Mouse (Mus musculus) lung, adult 2 months (tissue): Measurements from ENCODE around the gene Gprc5b. TPM values are rescaled to one million over a fixed set of nuclear protein-coding genes. Genes with fewer than 3 reads are reported as not detected.

ENCODE experiments used
- DNase-seq: peaks from one replicate; pipeline ENCODE4 v3.0.0; 2022
- H3K4me1 ChIP-seq: fragments of 200-500 bp; 2 replicates; pipeline ENCODE4 v1.6.1; 2011; ENCODE audit warnings: low read length; ENCODE audit not compliant: control insufficient read depth, insufficient read depth
- H3K4me3 ChIP-seq: fragments of 200-500 bp; replicated peaks from 2 replicates; pipeline ENCODE3; 2011; ENCODE audit warnings: low read depth, mild to moderate bottlenecking, control low read depth, low read length; ENCODE audit errors: extremely low read depth
- CTCF ChIP-seq: fragments of 200-500 bp; IDR thresholded peaks from 2 replicates; pipeline ENCODE4 v1.5.1; 2011; ENCODE audit warnings: mild to moderate bottlenecking, low read length, control low read depth; ENCODE audit not compliant: insufficient read depth
- POLR2A ChIP-seq: fragments of 200-500 bp; IDR thresholded peaks from 2 replicates; pipeline ENCODE4 v1.6.1; 2011; ENCODE audit warnings: low read depth, mild to moderate bottlenecking, control low read depth, low read length, borderline replicate concordance; ENCODE audit errors: extremely low read depth
- WGBS: fragments of 180-500 bp; shearing (Covaris S2); methylation state at CpG from one replicate; pipeline ENCODE4 v1.1.7; 2018; 5-methylcytosine and 5-hydroxymethylcytosine counted together
- polyA plus RNA-seq: library from polyadenylated mRNA; depleted of rRNA; stranded (reverse); fragments of >200 nt; gene quantifications from 2 replicates; pipeline ENCODE4 v1.2.3, GENCODE M21; 2012; rRNA removed

The Gprc5b gene
- polyA plus RNA-seq, 1 experiment, result 31.3 TPM

DNA sequence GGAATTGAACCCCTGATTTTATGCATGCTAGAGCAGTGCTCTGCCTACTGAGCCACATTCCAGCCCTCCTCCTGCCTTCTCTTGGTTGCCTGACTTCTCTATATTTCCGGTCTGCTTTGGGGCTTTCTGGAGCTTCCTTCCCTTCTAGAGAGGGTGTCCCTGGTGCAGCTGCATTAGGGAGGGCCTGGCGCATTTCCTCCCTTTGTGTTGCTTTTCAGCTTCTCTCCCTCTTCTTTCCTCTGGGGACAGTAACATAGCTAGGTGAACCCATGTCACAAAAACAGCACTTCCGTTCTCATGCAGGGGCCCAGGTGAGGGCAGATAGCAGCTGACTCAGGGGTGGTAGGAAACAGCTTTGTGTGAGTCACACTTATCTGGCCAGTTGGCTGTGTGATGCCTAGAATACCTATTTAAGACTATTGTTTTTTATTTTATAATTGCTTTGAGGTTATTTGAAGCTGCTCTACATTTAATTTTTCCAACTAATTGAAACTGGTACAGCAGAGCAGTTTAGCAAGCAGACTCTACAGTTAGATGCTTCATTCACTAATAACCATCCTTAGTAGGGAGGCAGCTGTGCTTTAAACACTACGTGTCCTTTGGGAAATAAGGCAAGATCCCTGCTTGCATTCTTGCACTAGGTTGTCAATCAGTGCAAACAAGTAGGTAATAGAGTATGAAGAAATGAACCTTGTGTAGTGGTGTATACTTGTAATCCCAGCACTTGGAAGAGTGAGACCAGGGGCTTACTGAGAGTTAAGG, 72.4 kb downstream of the Gprc5b start:
- Histone ChIP-seq H3K4me3 (no peak overlapping the region), H3K4me1 (no peaks in the 10 kb centered on the region)
- WGBS, result 49% methylated on average over 4 of the region's 4 CpGs
- no peak for DNase-seq
- TF ChIP-seq POLR2A (no peak), CTCF (no peak)

Other genes with a start within 250 kb of the Gprc5b start
- gene Iqck, start 139.5 kb downstream of the Gprc5b start, polyA plus RNA-seq, result 4.6 and 4.8 TPM in 2 replicates
- 5.5 and 9.5 TPM in 2 replicates for gene Knop1, start 139.0 kb downstream of the Gprc5b start, polyA plus RNA-seq
- not detected in 2 replicates for gene Gpr139, start 189.4 kb upstream of the Gprc5b start, polyA plus RNA-seq